Mouse (Mus musculus) neural tube, embryonic 14.5 days (tissue): ENCODE results near the gene Smoc1. TPM values are rescaled to one million over a fixed set of nuclear protein-coding genes. Genes with fewer than 3 reads are reported as not detected.

Experiments
- ATAC-seq: fragments of 200-750 bp; cut with Nextera tagmentation; 2 replicates; pipeline ENCODE4 v1.8.0; 2017; ENCODE audit warnings: low read depth, mild to moderate bottlenecking, moderate TSS enrichment, moderate library complexity
- H3K27ac ChIP-seq: fragments of 300-500 bp; sonication (generic); 2 replicates; pipeline ENCODE4 v1.5.1; 2014; ENCODE audit warnings: low read depth, mild to moderate bottlenecking, control low read depth, low read length, moderate library complexity, mixed read lengths
- H3K27me3 ChIP-seq: fragments of 300-500 bp; sonication (generic); 2 replicates; pipeline ENCODE4 v1.6.1; 2014; ENCODE audit warnings: low read length; ENCODE audit not compliant: control insufficient read depth, insufficient read depth
- H3K36me3 ChIP-seq: fragments of 300-500 bp; sonication (generic); 2 replicates; pipeline ENCODE4 v1.6.1; 2014; ENCODE audit warnings: low read length, mixed read lengths; ENCODE audit not compliant: control insufficient read depth, insufficient read depth
- H3K4me1 ChIP-seq: fragments of 300-500 bp; sonication (generic); 2 replicates; pipeline ENCODE4 v1.6.1; 2014; ENCODE audit warnings: low read length; ENCODE audit not compliant: control insufficient read depth, insufficient read depth
- H3K4me2 ChIP-seq: fragments of 300-500 bp; sonication (generic); 2 replicates; pipeline ENCODE4 v1.6.1; 2014; ENCODE audit warnings: mild to moderate bottlenecking, low read depth, low read length, control low read depth
- H3K4me3 ChIP-seq: fragments of 300-500 bp; sonication (generic); 2 replicates; pipeline ENCODE4 v1.5.1; 2014; ENCODE audit warnings: low read depth, low read length, control low read depth, mixed read lengths
- H3K9ac ChIP-seq: fragments of 300-500 bp; sonication (generic); replicated peaks from 2 replicates; pipeline ENCODE4 v1.6.1; 2014; ENCODE audit warnings: low read depth, mild to moderate bottlenecking, control low read depth, low read length, mixed read lengths
- H3K9me3 ChIP-seq: fragments of 300-500 bp; sonication (generic); 2 replicates; pipeline ENCODE4 v1.6.1; 2016; ENCODE audit warnings: low read length; ENCODE audit not compliant: control insufficient read depth
- WGBS: fragments of 180-500 bp; shearing (Covaris S2); extraction: QIAGEN DNeasy Blood & Tissue Kit; methylation state at CpG from one replicate; pipeline ENCODE4 v1.1.7; 2014; 5-methylcytosine and 5-hydroxymethylcytosine counted together
- polyA plus RNA-seq: library from polyadenylated mRNA; unstranded; fragments of >200 nt; fragmentation: Nextera tagmentation; extraction: Ambion mirVana; gene quantifications from 2 replicates; pipeline ENCODE4 v1.2.1, GENCODE M21; 2014

Smoc1 gene
- polyA plus RNA-seq, 1 experiment from 2014 or later, result 10.1 TPM

DNA sequence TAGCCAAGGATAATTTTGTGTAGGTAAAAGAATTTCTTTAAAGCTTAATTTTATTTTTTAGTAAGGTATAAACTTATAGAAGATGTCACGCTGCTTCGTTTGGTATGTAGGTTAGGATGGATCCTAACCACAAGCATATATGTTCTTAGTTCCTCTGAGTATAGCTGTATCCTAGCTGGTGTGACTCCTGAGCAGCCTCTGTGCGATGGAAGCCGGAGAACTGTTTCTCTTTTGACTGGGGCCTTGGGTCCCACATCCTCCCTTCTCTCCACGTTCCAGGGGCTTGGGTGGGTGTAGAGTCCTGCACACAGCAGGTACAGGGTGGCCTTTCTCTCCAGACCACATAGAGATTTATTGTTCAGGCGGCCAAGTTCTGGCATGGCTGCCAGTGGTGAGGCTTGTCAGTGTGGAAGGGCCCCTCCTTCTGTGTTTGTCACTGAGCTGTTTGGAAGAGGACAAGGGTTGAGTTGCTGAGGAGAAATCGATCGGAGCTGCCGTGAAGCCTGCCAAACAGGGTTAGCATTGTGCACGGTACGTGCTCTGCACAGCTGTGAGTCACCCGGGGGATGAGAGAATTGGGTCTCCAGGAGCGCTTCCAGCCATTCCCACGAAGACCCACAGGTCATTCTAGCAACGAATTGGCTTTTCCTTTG, 6.9 kb downstream of the Smoc1 start:
- H3K4me3 ChIP-seq, result no peak overlapping the region
- WGBS, result 49% methylated on average over 15 of the region's 15 CpGs

DNA sequence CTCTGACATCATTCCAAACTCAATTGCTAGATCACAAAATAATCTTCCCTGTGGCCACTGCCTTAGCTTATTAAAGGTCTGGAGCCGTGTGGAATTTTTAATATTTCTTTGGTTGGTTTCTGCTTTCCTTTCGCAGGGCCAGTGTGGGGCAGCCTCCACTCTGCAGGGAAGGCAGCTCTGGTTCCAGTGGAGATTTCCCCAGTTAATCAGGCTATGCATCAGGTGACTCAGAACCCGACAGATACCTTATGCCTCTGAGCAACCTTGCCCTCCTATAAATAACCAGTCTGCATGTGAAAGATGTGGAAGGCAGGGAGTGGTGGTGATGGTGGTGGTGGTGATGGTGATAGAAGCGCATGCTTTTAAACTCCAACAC, 7.4 kb downstream of the Smoc1 start:
- Histone ChIP-seq H3K9me3 (no peaks in the 10 kb centered on the region), H3K36me3 (no peaks in the 10 kb centered on the region), H3K4me2 (no peak overlapping the region), H3K27ac (0 out of 2 replicates have a peak overlapping the region, but pooled peaks have one; percentile 39), H3K27me3 (no peaks in the 10 kb centered on the region), H3K4me3 (no peak overlapping the region), H3K9ac (no peak overlapping the region), H3K4me1 (0 out of 2 replicates have a peak, but pooled peaks cover 4% of the 10 kb centered on the region)
- ATAC-seq, result no peak
- WGBS, result 73% methylated on average over 4 of the region's 4 CpGs

More for the DNA sequence above, 6.9 kb downstream of the Smoc1 start:
- Histone ChIP-seq H3K36me3 (no peaks in the 10 kb centered on the region), H3K9me3 (no peaks in the 10 kb centered on the region), H3K27me3 (no peaks in the 10 kb centered on the region), H3K9ac (no peak overlapping the region), H3K4me2 (no peak overlapping the region), H3K27ac (no peak overlapping the region), H3K4me1 (peaks cover 6% of the 10 kb centered on the region; the same call in 1 of the 2 replicates)
- peak; percentile 80 for ATAC-seq

DNA sequence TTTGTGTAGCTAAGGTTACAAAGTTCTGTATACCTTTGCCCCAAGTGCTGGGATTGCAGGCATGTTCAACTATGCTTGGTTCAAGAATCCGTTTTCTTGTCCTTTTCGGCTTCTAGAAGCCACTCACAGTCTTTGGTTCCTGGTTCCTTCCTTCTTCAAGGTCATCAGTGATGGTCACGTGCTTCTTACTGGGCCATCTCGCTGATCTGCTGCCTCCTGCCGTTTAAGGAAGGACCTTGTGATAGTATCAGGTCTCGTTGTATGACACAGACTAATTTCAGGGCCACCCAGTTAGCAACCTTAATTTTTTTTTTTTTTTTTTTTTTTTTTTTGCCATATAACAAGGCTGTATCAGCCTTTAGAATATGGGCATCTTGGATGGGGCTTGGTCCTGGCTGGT, 9.2 kb downstream of the Smoc1 start:
- Histone ChIP-seq H3K4me1 (0 out of 2 replicates have a peak, but pooled peaks cover 4% of the 10 kb centered on the region), H3K9ac (no peak overlapping the region), H3K27me3 (no peaks in the 10 kb centered on the region), H3K9me3 (no peaks in the 10 kb centered on the region), H3K4me2 (no peak overlapping the region), H3K27ac (no peak overlapping the region), H3K4me3 (no peak overlapping the region), H3K36me3 (no peaks in the 10 kb centered on the region)
- WGBS, result 92% methylated on average over 6 of the region's 6 CpGs
- no peak for ATAC-seq

DNA sequence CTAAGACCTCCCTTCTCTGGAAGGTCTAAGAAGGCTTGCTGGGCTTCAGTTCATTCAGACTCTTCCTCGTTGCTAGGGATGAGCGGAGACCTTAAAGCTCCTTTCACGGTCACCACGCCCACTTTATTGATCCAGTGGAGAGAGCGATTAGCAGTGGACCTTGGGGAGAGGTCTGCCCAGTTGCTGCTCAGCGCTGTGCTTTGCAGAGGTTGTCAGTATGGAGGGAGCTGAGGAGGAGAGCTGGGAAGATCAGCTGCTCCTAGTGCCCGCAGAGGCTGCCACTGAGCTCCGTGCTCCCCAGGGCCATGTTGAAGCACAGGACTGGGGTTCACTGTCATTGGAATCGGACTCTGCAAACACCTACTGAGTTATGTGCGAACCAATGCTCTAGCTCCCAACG, 17.0 kb downstream of the Smoc1 start:
- H3K4me1 ChIP-seq, result no peaks in the 10 kb centered on the region; the same call in 1 of the 2 replicates
- H3K27me3 ChIP-seq, result no peaks in the 10 kb centered on the region
- H3K4me3 ChIP-seq, result no peak overlapping the region
- no peaks in the 10 kb centered on the region for H3K9me3 ChIP-seq
- H3K9ac ChIP-seq, result no peak overlapping the region
- no peaks in the 10 kb centered on the region for H3K36me3 ChIP-seq
- 40% methylated on average over 11 of the region's 11 CpGs for WGBS
- H3K4me2 ChIP-seq, result no peak overlapping the region
- peak; percentile 44; the same call in 1 of the 2 replicates for ATAC-seq
- no peak overlapping the region for H3K27ac ChIP-seq

DNA sequence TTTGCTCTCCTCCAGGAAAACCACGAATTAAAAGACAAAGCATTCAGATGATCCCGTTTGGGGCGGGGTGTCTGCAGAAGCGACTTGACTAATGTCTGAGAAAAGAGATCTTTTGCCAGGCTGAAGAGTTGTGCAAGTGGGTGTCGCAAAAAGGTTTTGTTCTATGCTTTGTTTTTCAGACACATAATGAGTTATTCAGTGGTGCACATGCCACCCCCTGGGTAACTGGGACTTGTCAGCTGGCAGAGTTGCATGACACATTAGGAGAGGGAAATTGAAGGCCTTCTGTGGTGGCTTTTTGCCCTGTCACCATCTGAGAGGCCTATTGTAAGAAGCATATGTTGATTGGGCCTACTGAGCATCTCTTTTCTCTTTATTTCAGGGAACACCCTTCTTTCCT, 20.3 kb downstream of the Smoc1 start:
- WGBS, result 63% methylated on average over 5 of the region's 5 CpGs
- Histone ChIP-seq H3K9me3 (no peaks in the 10 kb centered on the region), H3K4me2 (no peak overlapping the region), H3K36me3 (no peaks in the 10 kb centered on the region), H3K9ac (no peak overlapping the region), H3K27me3 (no peaks in the 10 kb centered on the region), H3K4me1 (no peaks in the 10 kb centered on the region; the same call in 1 of the 2 replicates), H3K27ac (no peak overlapping the region), H3K4me3 (no peak overlapping the region)
- ATAC-seq, result no peak

DNA sequence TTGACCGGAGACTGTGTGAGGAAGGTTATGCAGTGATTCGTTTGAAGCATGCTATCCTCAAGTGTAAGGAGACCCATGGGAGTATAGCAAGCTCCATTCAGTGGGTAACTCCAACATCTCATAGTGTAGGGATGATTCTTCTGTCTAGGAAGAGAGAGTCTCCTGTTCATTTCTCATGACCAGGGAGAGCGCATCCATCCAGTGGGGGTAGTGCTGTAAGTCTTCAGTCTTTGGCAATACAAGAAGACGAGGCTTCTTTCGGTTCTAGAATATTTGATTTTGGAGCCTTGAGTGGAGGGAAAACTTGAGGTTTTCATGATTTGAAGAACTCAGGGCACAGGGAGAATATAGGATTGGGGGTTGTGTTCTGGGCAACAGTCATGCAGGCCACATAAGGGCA, 23.1 kb downstream of the Smoc1 start:
- Histone ChIP-seq H3K9ac (no peak overlapping the region), H3K27me3 (no peaks in the 10 kb centered on the region), H3K36me3 (no peaks in the 10 kb centered on the region), H3K27ac (no peak overlapping the region), H3K9me3 (no peaks in the 10 kb centered on the region), H3K4me2 (no peak overlapping the region), H3K4me3 (no peak overlapping the region), H3K4me1 (no peaks in the 10 kb centered on the region)
- ATAC-seq, result no peak
- WGBS, result 96% methylated on average over 5 of the region's 5 CpGs

DNA sequence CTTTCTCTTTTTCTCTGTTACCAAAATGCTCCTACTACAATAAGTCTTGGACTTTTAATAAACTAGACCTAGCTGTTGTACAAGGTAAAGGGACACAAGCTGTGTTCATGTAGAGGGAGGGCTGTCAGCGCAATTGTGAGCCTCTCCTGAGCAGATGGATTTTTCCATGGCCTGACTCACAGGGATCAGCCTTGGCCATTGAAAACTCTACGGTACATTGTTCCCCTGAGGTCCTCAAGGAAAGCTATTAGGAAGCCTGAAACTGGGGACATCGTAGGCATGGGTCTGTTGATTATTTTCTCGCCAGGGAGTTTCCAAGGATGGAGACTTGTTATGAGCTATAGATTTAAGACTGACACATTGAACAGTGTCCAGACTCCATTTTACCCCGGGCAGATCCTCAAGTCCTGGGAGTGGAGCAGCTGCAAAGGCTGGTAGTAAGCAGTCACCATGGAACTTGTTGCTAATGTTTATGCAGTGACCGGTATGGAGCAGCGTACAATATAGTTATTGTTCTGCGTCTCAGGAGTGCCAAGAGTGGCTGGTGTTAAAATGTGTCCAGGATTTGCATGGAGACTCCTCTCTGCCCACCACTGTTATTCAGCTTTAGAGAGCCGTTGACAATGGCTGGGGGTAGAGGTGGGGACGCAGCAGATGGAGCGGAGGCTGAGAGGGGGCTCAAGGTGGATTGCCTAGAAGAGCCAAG, 28.5 kb downstream of the Smoc1 start:
- no peaks in the 10 kb centered on the region for H3K27me3 ChIP-seq
- no peaks in the 10 kb centered on the region for H3K9me3 ChIP-seq
- no peaks in the 10 kb centered on the region for H3K4me1 ChIP-seq
- no peaks in the 10 kb centered on the region for H3K36me3 ChIP-seq
- no peak overlapping the region for H3K4me3 ChIP-seq
- no peak overlapping the region for H3K27ac ChIP-seq
- WGBS, result 29% methylated on average over 11 of the region's 11 CpGs
- H3K4me2 ChIP-seq, result no peak overlapping the region
- peak; percentile 73; the same call in 1 of the 2 replicates for ATAC-seq
- no peak overlapping the region for H3K9ac ChIP-seq

DNA sequence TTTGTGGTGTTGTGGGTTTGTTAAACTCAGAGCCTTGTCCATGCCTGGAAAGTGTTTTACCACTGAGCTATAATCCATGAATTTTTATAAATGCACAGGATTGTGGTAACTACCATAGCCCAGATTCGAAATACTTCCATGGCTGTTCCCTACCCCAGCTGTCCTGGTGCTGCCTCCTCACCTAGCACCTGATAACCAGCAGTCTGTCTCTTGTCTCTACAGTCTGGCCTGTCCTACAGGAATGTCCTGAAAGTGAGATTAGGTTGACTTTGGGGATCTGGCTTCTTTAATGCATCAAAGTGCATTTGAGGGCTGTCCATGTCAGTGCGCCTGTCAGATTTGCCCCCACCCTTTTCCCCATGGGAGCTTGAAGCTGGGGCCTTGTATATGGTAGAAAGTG, 29.2 kb downstream of the Smoc1 start:
- 91% methylated on average over 2 of the region's 2 CpGs for WGBS

DNA sequence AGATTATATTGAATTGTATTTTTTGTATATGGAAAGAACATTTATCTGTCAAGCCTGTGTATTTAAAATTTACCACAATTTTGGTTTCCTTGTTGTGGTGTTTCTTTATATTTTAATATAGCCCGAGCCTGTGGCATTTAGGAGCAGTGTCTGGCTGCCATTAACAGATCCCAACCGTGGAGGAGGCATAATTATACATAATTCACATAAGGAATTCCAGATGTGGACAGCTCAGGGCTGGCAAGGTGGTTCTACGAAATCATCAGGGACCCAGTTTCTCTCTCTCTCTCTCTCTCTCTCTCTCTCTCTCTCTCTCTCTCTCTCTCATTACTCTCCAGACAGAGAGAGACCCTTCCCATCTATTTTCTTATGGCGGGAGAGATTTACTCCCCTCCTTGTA, 31.0 kb downstream of the Smoc1 start:
- ATAC-seq, result no peak
- Histone ChIP-seq H3K27ac (no peak overlapping the region), H3K36me3 (no peaks in the 10 kb centered on the region), H3K4me3 (no peak overlapping the region), H3K27me3 (no peaks in the 10 kb centered on the region), H3K4me1 (no peaks in the 10 kb centered on the region), H3K9me3 (no peaks in the 10 kb centered on the region), H3K4me2 (no peak overlapping the region), H3K9ac (no peak overlapping the region)
- WGBS, result 71% methylated on average over 4 of the region's 4 CpGs

More for the DNA sequence above, 29.2 kb downstream of the Smoc1 start:
- Histone ChIP-seq H3K4me2 (no peak overlapping the region), H3K9ac (no peak overlapping the region), H3K27ac (no peak overlapping the region), H3K36me3 (no peaks in the 10 kb centered on the region), H3K9me3 (no peaks in the 10 kb centered on the region), H3K4me3 (no peak overlapping the region), H3K27me3 (no peaks in the 10 kb centered on the region), H3K4me1 (no peaks in the 10 kb centered on the region)
- no peak for ATAC-seq
